Mouse (Mus musculus): ENCODE measurements at regions not wholly inside any gene's neighbourhood (a gene's known extent, or its start where the extent isn't known, plus 50 kb on each side); places are given as distances from the start of the nearest gene placed in this dataset.
A peak's percentile ranks its signal among the peaks of the same experiment; 100 is the strongest.

DNA sequence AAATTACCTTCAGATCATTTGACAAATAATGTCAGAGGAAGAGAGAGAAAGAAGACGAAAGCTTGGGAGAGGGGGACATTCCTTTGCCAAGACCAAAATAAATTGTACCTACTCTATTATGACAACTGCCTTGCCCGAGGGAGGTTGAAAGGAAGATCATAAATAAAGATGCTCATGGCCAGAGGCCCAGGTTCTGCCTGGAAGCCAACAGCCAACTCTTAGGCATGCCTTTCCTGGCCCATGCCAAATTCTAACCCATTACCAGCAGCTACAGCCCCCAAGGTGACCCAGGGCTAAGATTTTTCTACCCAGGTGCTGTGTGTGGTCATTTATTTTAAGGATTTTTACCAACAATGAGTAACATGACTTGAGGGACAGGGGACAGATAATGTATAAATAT, 54.9 kb downstream of the Cbln1 start:
- no peak for DNase-seq (ENCODE audit: low spot score in 2 of 2)

GRCm38 (mm10) chr8:87415051-87415630, 57.3 kb downstream of the Cbln1 start:
- no peak for DNase-seq (ENCODE audit: low spot score in 2 of 2)

- no peak for DNase-seq (ENCODE audit: low spot score in 2 of 2)
Observed at GRCm38 (mm10) chr8:87389016-87389415, 83.4 kb downstream of the Cbln1 start.

DNA sequence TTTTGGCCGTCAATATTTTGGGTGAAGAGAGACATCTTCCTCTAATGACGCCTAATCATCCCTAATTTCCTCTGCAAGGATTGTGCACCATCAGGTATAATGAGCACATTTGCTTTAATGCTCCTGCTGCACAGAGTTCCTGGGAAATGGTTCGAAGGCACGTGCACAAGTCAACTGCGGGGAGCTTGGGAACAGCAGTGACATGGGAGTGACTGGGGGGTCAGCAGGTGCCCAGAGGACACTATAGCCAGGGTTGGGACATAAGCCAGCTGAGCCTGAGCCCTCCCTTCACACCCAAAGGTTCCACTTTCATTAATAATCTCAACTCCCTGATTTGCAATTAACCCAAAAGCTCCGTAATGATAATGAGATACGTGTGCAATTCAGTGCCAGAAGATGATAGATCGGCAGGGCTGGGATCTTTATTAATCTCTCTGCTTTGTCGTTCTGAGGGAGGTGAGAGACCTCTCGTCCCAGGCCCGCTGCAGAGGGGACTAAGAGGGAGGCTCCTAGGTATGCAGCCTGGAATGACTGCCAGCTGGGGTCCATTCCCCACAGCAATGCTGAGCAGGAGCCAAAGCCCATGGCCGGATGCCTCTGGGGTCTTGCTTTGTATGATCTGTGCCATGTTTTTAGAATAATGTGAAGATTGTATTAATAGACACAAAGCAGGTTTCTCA, 88.7 kb downstream of the Cbln1 start:
- no peak for DNase-seq (ENCODE audit: low spot score in 2 of 2)

GRCm38 (mm10) chr8:87382311-87382710, 90.1 kb downstream of the Cbln1 start:
- DNase-seq (ENCODE audit: low spot score in 2 of 2), result no peak

DNA sequence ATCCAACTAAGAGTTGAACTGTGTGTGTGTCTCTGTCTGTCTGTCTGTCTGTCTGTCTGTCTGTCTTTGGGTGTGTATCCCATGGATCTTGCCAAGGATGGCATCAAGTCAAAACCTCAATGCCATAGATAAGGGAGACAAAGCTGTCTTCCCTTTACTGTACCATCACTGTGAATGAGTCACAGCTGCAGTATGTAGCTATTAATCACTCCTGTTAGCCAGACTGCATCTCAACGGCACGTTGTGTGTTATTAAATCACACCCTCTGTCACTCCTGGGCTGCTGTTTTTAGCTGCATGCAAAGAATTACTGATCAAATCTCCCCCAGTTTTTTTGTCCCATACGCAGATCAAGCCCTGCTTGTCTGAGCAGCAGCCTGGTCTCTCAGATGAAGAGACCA, 91.6 kb downstream of the Cbln1 start:
- DNase-seq (ENCODE audit: low spot score in 2 of 2), result no peak

- DNase-seq (ENCODE audit: low spot score in 2 of 2), result no peak
Observed at GRCm38 (mm10) chr8:87379296-87379695, 93.1 kb downstream of the Cbln1 start.

- no peak for DNase-seq (ENCODE audit: low spot score in 2 of 2)
Observed at GRCm38 (mm10) chr8:87374044-87374443, 98.4 kb downstream of the Cbln1 start.

GRCm38 (mm10) chr8:87373535-87373934, 98.9 kb downstream of the Cbln1 start:
- no peak for DNase-seq (ENCODE audit: low spot score in 2 of 2)

DNA sequence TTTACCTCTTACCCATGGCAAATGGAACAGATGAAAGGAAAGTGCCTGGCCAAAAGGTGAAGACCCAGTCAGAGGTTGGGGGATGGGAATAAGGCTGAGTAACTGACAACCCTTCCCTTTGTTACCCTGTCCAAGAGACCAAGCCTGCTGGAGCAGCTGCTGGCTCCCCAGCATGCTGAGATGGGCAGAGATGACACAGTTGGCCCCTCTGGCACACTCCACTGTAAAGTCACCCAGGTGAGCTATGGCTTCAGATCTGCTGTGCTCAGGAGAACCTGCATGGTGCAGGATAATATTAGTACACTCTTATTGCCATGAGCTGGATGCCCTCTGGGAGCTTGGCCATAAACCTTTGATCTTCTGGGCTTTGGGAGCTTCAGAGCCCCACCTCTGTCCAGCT, 100.3 kb downstream of the Cbln1 start:
- no peak for DNase-seq (ENCODE audit: low spot score in 2 of 2)

GRCm38 (mm10) chr8:87370194-87370593, 102.2 kb downstream of the Cbln1 start:
- DNase-seq (ENCODE audit: low spot score in 2 of 2), result no peak

DNA sequence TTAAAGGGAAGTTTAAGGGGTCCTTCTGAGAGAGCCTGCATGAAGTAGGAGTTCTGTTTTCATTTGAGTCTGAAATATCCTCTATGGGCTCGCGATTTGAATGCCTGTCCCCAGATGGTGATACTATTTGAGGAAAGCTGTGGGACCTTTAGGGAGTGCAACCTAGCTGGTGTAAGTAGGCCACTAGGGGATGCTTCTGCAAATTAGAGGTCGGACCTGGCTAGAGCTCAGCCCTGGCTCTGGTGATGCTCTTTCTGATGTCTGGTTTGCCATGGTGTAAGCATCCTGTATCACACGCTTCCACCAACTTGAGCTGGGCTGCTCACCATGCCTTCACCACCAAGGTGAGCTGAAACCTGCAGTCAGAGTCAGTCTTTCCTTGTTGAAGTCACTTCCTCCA, 121.9 kb downstream of the Cbln1 start:
- DNase-seq (ENCODE audit: low spot score in 2 of 2), result no peak

GRCm38 (mm10) chr8:87349781-87350181, 122.6 kb downstream of the Cbln1 start:
- DNase-seq (ENCODE audit: low spot score in 2 of 2), result peak in 1 of 2 experiments; percentile 33

- no peak for DNase-seq (ENCODE audit: low spot score in 2 of 2)
Observed at GRCm38 (mm10) chr8:87329371-87329770, 143.0 kb downstream of the Cbln1 start.

DNA sequence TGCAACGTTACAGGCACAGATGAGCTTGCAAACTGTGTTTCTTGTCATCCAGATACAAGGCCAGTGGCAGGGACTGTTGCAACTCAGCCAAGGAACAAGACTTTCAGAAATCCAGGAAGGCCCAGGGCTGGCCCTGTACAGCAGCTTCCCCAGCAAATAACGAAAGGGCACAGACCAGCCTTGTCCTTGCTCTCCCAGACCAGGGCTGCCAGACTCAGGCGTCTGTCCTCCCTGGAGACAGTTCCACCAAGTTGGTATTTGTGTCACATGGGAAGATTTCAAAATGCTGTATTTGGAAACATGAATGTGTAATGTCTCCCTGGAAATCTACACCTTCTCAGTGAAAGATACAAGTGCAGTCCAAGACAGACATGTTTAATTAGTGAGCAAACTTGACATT, 157.8 kb downstream of the Cbln1 start:
- DNase-seq (ENCODE audit: low spot score in 2 of 2), result peak in 1 of 2 experiments; percentile 23

- peak; percentile 30 to 37 for DNase-seq (ENCODE audit: low spot score in 2 of 2)
Observed at GRCm38 (mm10) chr8:87311282-87311681, 161.1 kb downstream of the Cbln1 start.

- DNase-seq (ENCODE audit: low spot score in 2 of 2), result no peak
Observed at GRCm38 (mm10) chr8:87308311-87308710, 164.1 kb downstream of the Cbln1 start.

- DNase-seq (ENCODE audit: low spot score in 2 of 2), result no peak
Observed at GRCm38 (mm10) chr8:87305001-87305400, 167.4 kb downstream of the Cbln1 start.

GRCm38 (mm10) chr8:87303522-87303921, 168.9 kb downstream of the Cbln1 start:
- no peak for DNase-seq (ENCODE audit: low spot score in 2 of 2)

GRCm38 (mm10) chr8:87297761-87298160, 174.6 kb downstream of the Cbln1 start:
- no peak for DNase-seq (ENCODE audit: low spot score in 2 of 2)

GRCm38 (mm10) chr8:87297331-87297730, 175.1 kb downstream of the Cbln1 start:
- DNase-seq (ENCODE audit: low spot score in 2 of 2), result no peak

GRCm38 (mm10) chr8:87286059-87286458, 186.3 kb downstream of the Cbln1 start:
- DNase-seq (ENCODE audit: low spot score in 2 of 2), result no peak

GRCm38 (mm10) chr8:87284356-87284755, 188.1 kb downstream of the Cbln1 start:
- no peak for DNase-seq (ENCODE audit: low spot score in 2 of 2)

- DNase-seq (ENCODE audit: low spot score in 2 of 2), result no peak
Observed at GRCm38 (mm10) chr8:87282511-87282910, 189.9 kb downstream of the Cbln1 start.
